Mouse (Mus musculus) inflammation-experienced regulatory T-cells, adult 6 months (primary cell): Measurements from ENCODE around the gene Cand2. TPM values are rescaled to one million over a fixed set of nuclear protein-coding genes. Genes with fewer than 3 reads are reported as not detected.

ENCODE experiments used
- ATAC-seq: one replicate; pipeline ENCODE4 v1.8.0; 2017
- polyA plus RNA-seq, 3 experiments: library from polyadenylated mRNA; unstranded; fragments of 100-300 nt; shearing (Covaris generic); gene quantifications; one replicate each; pipeline ENCODE4 v1.2.1; 2017

Cand2 gene
- polyA plus RNA-seq, 3 experiments from 2014 or later, result 2.3 to 4.8 (median 3.7) TPM

DNA sequence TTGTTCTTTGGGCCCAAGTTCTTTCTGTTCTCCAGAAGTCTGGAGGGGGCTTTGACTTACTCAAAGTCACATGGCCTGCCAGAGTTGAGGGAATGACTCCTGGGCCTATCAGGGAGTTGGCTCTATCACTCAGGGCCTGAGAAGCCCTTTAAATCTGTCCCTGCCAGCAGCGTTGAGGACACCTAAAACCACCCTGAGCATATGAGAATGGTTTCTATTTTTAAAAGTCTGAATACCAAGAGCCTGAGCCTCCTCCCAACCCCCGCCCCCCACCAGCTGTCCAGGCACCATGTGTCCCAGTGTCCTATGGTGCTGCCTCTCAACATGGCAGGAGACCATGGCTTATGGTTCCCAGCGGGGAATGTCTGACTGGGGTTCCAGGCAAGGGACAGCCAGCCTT lies 1.5 kb downstream of the Cand2 start:
- no peak for ATAC-seq

- no peak for ATAC-seq
These were observed 2.0 kb downstream of the Cand2 start for GRCm38 (mm10) chr6:115776363-115776762.

DNA sequence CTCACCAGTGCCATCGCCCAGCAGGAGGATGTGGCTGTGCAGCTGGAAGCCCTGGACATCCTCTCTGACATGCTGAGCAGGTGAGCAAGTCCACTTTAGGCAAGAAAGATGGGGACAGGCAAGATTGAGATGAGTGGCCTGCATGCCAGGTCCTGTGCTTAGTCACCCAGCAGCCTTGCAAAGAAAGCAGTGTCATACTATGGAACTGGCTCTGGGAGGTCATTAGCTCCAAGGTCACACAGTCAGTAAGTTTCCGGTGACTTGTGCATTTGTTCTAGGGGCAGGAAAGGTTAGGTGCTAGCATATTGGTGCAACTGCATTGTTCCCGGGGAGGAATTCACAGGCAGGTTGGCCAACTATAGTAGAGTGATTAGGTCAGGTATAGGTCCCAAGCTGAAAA lies 8.4 kb downstream of the Cand2 start:
- no peak for ATAC-seq

GRCm38 (mm10) chr6:115791016-115791415 lies 16.7 kb downstream of the Cand2 start:
- ATAC-seq, result no peak

GRCm38 (mm10) chr6:115791842-115792686 lies 17.7 kb downstream of the Cand2 start:
- peak; percentile 19 for ATAC-seq

GRCm38 (mm10) chr6:115792691-115793215 lies 18.4 kb downstream of the Cand2 start:
- ATAC-seq, result peak; percentile 53

GRCm38 (mm10) chr6:115801811-115802210 lies 27.5 kb downstream of the Cand2 start:
- no peak for ATAC-seq

DNA sequence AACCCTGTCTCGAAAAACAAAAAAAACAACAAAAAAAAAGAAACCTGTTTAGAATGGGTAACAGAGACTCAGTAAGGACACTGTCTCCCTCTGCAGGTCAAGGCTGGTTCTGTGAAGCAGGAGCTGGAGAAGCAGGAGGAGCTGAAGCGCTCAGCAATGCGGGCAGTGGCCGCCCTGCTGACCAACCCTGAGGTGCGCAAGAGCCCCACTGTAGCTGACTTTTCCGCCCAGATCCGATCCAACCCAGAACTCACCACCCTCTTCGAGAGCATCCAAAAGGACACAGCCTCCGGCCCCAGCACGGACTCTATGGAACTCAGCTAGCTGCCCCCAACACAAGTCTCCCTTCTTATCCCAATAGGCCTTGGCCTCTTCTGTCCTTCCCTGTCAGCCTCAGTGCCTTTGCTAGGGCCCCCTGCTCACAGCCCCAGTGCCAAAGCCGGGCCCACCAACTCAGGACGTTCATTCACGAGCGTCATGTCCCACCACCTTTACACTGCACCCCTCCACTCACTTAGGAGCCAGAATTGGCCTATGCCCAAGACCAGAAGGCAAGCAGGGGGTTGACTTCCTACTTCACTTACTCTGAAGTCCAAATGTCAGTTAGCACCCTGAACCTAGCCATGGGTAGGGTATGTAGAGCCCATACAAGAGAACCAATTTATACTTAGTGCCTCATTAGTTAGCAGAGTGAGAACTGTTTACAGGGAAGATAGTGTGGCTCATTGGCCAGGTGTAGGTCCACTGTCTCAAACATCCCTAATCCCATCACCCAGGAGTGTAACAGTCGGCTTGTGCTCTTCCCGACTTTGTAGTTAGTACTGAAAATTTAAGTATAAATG lies 29.4 kb downstream of the Cand2 start:
- peak; percentile 37 for ATAC-seq

GRCm38 (mm10) chr6:115804432-115805192 lies 30.3 kb downstream of the Cand2 start:
- ATAC-seq, result no peak

- no peak for ATAC-seq
These were observed 33.3 kb downstream of the Cand2 start for GRCm38 (mm10) chr6:115807464-115808195.

GRCm38 (mm10) chr6:115808196-115808487 lies 33.8 kb downstream of the Cand2 start:
- peak; percentile 13 for ATAC-seq

DNA sequence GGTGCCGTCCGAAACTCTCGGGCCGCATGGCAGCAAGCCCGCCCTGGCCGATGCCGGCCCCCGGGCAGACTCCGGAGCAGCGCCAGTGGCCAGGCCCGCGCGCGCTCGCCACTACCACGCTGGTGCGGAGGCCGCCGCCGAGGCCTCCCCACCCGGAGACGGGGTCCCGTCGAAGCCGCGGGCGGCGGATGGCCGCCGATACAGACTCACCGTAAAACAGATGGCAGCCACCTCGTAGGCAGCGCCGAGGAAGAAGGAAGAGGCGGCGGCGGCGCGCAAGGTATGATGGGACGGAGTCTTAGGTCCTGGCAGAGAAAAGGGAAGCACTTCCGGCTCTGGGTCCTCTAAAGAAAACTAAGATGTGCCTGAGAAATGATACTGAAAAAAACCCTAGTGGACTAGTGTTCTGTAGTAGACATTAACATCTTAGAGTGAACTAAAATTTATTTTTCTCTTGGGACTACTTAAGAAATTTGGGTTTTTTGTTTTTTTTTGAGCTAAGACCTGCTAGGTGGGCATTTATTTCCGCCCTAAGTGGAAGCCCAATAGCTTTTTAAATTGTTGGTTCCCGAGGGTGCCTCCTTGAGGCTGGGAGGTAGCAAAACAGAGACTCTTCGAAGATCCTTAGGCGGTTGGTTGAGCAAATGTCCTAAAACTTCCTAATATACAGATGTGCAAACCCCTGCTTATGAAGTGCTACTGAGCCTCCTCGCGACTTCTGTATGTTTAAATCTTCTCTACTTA lies 34.3 kb downstream of the Cand2 start, which contains the start of gene Rpl32:
Gene Rpl32 (minus strand): TSS at position 260 of the 744 bp plus-strand sequence.
- peak; percentile 92 for ATAC-seq

DNA sequence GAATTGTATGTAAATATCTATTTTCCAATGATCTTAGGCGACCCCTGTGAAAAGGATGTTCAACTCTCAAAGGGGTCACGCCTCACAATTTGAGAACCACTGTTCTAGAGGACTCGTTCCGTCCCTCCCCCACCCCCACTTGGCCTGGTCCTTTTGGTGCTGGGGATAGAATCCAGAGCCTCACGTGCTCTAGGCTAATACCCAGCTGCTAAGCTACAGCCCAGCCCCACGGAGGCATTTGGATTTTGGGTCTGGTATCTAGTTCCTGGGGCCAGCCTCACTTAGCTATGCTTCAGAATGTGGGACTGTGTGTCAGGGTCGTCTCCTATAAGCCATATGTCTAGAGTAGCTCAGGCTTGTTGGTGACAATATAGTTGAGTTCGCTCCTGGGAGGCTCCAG lies 37.3 kb downstream of the Cand2 start:
- no peak for ATAC-seq

DNA sequence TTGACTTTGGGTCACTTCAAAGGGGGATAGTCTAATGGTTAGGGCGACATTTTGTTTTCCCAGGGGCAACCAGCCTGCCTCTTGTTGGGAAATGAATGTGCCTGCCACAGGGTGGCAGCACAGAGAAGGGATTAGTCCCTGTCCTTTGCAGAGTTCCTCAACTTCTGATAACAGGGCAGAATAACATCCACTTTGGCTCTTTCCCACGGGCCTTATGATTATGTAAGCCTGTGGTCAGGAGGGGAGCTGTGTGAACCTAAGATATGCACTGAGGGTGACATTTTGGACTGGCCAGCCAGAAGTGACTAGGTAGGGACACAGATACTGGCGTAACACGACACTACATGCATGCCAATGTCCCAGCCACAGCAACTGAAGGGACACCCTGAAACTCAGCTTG lies 39.8 kb downstream of the Cand2 start:
- ATAC-seq, result peak; percentile 63

GRCm38 (mm10) chr6:115815041-115815440 lies 40.7 kb downstream of the Cand2 start:
- no peak for ATAC-seq

DNA sequence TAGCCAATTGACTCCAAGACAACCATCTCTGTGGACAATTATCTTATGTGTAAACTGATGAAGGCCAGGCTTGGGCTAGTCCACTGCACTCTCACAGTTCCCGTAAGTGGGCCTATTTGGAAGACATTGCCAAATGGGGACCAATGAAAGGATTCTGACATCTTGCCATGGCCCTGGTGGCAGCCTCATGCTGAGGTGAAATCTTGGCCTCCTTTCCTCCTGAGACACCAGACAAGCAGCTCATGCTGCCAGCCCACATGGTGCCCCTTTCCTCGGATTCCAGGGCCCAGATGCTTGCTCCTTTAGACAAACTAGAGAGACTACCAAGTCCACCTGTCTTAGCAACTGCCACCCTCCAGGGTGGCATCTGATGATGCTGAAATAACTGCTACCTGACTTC lies 43.8 kb downstream of the Cand2 start:
- no peak for ATAC-seq

GRCm38 (mm10) chr6:115821216-115821993 lies 47.1 kb downstream of the Cand2 start:
- no peak for ATAC-seq

GRCm38 (mm10) chr6:115823850-115824464 lies 49.6 kb downstream of the Cand2 start:
- ATAC-seq, result peak; percentile 93

DNA sequence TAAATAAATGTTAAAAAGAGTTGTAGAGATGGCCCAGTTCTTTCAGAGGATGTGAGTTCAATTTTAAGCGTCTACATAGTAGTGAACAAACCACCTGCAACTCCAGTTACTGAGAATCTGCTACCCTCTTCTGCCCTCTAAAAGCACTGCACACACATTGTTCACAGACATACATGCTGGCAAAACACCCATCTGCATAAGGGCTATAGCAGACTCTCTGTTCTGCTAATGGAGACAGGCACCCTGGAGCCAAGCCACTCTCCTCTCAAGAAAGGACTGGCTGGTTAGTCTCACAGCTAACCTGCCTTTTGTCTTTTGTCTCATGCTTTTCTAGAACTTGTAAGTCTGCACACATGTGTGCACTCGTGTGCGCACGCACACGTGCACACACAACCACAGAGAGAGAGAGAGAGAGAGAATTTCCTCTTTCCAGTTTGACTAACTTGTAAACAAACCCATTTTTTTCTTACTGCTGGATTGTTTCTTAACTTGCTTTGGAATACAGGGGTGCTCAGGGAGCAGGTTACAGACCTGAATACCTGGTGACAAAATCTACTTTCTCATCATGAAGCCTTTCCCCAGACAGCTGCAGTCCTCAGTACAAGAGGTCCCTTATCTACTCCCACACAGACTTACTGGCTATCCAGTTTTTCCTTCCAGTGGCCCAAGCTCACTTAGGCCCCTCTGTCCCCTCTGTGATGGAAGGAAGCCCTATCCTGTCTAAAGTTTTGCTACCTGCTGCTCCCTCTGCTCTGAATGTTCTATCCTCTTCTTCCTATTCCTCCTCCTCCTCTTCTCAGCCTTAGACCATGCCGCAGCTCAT lies 56.7 kb downstream of the Cand2 start:
- no peak for ATAC-seq
